Mouse (Mus musculus) bone marrow macrophage, adult 2 months (primary cell): ENCODE results near the gene Rab30. TPM values are rescaled to one million over a fixed set of nuclear protein-coding genes. Genes with fewer than 3 reads are reported as not detected.

Experiments used
- H3K27ac ChIP-seq: 2 replicates; pipeline ENCODE4 v1.5.1; 2012; ENCODE audit warnings: low read depth, low read length; ENCODE audit not compliant: insufficient read depth
- H3K4me1 ChIP-seq: 2 replicates; pipeline ENCODE4 v1.6.1; 2012; ENCODE audit warnings: low read length; ENCODE audit not compliant: control insufficient read depth, insufficient read depth
- H3K4me3 ChIP-seq: 2 replicates; pipeline ENCODE4 v1.5.1; 2012; ENCODE audit warnings: mild to moderate bottlenecking, low read length, moderate library complexity; ENCODE audit not compliant: insufficient read depth
- CTCF ChIP-seq: IDR thresholded peaks from 2 replicates; pipeline ENCODE4 v1.5.1; 2012; ENCODE audit warnings: low read depth, mild to moderate bottlenecking, low read length, moderate library complexity
- POLR2A ChIP-seq: IDR thresholded peaks from 2 replicates; pipeline ENCODE4 v1.6.1; 2012; ENCODE audit warnings: mild to moderate bottlenecking, low read depth, low read length, borderline replicate concordance
- polyA plus RNA-seq: library from polyadenylated mRNA; stranded (reverse); fragments of >200 nt; gene quantifications from 2 replicates; pipeline ENCODE4 v1.2.4, GENCODE M21; 2012; ENCODE audit not compliant: missing spikeins, insufficient read depth, insufficient read length

Gene Rab30
- polyA plus RNA-seq, 1 experiment = not detected

DNA sequence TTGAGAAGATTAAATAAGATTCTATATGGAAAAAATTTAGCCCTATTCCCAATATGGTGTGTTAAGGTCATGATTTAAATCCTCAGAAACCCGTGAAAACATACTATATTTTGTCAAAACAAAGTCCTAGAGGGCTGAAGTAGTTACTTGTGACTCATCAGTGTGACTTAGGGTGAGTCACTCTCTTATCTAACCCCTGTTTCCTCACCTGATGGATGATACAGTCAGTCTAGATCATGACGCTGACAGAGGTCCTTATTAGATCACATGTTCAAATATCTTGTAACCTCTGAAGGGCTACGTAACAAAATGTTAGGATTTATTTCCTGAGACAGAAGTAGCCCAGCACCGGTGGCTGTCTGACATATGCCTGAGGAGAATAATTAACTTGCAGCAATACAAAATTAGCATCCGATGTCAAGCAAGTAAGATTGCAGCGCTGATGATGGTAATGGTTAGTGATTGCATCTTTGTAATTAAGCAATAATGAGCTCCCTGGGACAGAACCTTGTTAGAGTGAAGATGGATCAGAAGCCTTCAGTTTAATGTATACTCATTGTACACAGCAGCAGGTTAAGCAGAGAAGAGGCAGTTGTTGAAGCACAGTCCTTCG is 70.4 kb downstream of the Rab30 start:
- H3K4me3 ChIP-seq = no peak overlapping the region
- TF ChIP-seq POLR2A = no peak
- no peak for TF ChIP-seq CTCF
- no peak overlapping the region for H3K27ac ChIP-seq
- no peaks in the 10 kb centered on the region for H3K4me1 ChIP-seq

DNA sequence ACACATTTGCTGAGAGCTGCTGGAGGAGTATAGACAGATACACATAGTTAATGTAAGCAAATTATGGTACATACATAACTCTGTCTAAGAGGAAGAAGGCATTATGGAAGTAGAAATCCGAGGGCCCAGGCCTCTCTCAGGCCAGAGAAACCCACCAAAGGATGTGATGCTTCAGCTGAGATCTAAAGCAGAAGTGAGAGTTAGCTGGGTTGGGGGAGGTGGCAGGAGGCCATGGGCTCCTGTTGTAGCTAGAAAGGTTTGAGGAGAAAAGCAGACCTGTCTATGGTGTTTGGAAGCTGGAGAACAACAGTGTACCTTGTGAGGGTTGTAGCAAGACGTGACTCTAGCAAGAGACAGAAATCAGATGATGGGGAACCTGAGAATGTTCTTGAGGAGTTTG is 75.8 kb downstream of the Rab30 start:
- H3K27ac ChIP-seq = no peak overlapping the region
- no peak overlapping the region for H3K4me3 ChIP-seq

DNA sequence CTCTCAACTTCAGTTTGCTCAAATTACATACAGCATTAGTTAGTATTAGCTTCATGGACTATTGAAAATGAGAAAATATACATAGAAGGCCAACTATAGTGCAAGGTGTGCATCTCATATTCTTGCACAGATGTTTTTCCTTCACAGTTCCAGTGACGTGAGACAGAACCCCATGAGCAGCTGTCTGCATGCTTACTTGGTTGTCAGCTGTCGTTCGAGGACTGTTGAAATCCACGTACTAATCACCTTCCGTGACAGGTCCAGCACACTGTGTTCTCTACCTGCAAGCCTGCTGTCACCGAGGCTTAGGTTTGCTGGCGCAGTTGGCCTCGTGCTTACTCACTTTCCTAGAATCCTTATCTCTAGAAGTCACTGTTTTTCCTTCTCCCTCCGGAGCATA is 76.5 kb downstream of the Rab30 start:
- Histone ChIP-seq H3K27ac (no peak overlapping the region), H3K4me1 (no peaks in the 10 kb centered on the region), H3K4me3 (no peak overlapping the region)
- TF ChIP-seq POLR2A (no peak), CTCF (no peak)

More for the DNA sequence above, 75.8 kb downstream of the Rab30 start:
- no peak for TF ChIP-seq POLR2A
- no peak for TF ChIP-seq CTCF
- H3K4me1 ChIP-seq = no peaks in the 10 kb centered on the region

DNA sequence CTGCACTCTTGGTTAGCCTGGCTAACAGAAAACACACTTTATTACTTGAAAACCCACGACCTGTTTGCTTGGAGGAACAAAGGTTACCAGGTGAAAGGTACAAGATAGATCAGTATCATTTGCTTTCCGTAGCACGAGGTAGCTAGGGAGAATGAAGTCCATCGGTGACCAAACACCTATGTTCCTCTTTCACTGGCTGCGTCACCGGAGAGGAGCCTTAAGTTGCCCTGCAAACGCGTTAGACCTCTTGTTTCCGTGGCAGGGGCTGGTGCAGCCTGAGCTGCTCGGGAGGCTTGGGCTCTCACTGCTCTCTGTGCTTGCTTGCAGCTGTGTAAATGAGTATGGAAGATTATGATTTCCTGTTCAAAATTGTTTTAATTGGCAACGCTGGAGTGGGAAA is 78.3 kb downstream of the Rab30 start:
- no peak for TF ChIP-seq CTCF
- H3K27ac ChIP-seq = no peak overlapping the region
- no peak overlapping the region for H3K4me3 ChIP-seq
- H3K4me1 ChIP-seq = no peaks in the 10 kb centered on the region

DNA sequence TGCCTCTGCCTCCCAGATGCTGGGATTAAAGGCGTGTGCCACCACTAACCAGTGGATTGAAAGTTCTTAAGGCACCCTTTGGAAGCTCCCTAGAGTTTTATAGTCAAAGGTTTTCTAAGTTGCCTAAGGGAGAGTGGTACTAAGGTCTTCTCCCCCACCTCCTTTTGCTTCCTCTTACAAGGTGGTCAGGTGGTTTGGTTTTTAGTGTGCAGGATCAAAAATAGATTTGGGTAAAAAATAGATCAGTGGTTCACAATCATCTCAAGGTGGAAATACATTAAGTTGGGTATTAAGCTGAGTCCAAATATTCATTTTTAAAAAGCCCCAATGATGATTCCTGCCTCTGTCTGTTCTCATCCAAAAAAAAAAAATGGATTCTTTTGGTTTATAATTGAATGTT is 79.0 kb downstream of the Rab30 start:
- Histone ChIP-seq H3K27ac (no peak overlapping the region), H3K4me1 (no peaks in the 10 kb centered on the region), H3K4me3 (no peak overlapping the region)
- TF ChIP-seq CTCF (no peak), POLR2A (no peak)

DNA sequence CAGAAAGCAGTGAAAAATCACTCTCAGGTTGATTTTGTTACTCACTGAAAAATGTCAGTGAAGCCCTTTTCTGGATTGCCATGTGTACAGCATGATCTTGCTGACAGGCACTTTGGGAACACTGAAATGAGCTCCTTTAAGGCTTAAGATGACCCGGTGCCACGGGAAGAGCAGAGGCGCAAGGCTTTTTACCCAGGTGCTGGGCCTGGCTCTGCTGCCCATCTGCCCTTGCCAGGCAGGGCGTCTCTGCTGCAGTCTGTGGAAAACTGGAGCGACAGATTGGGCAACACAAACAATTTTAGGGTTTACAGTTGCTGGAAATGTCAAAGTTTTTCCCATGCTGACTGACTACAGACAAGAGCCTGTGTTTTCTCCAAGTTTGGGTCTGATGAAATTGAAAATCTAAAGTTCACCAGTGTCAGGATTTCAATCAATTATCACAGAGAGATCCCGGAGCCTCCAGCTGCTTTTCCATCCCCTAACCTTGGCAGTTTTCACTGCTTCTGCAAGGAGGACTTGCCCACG is 79.6 kb downstream of the Rab30 start:
- Histone ChIP-seq H3K4me3 (no peak overlapping the region), H3K27ac (no peak overlapping the region), H3K4me1 (no peaks in the 10 kb centered on the region)
- TF ChIP-seq CTCF (no peak), POLR2A (no peak)

DNA sequence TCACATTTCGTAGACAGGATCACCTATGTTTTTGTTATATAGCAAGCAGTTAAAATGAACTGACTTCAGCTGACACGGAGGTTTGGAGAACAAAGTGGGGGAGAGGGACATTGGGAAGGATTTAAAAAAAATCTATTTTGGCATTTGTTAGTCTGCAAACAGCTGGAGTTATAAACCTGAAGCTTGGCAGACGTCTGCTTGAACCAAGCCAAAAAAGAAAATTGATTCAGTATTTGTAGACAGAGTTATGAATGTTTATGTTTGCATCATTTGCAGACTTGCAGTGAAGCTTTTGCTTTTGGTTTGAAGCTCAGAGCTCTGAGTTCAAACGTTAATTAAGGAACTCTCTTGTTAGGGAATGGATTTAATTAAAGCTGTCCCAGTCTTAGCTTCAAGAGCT is 80.5 kb downstream of the Rab30 start:
- no peak overlapping the region for H3K4me3 ChIP-seq
- H3K27ac ChIP-seq = no peak overlapping the region
- TF ChIP-seq POLR2A (no peak), CTCF (no peak)
- no peaks in the 10 kb centered on the region for H3K4me1 ChIP-seq

DNA sequence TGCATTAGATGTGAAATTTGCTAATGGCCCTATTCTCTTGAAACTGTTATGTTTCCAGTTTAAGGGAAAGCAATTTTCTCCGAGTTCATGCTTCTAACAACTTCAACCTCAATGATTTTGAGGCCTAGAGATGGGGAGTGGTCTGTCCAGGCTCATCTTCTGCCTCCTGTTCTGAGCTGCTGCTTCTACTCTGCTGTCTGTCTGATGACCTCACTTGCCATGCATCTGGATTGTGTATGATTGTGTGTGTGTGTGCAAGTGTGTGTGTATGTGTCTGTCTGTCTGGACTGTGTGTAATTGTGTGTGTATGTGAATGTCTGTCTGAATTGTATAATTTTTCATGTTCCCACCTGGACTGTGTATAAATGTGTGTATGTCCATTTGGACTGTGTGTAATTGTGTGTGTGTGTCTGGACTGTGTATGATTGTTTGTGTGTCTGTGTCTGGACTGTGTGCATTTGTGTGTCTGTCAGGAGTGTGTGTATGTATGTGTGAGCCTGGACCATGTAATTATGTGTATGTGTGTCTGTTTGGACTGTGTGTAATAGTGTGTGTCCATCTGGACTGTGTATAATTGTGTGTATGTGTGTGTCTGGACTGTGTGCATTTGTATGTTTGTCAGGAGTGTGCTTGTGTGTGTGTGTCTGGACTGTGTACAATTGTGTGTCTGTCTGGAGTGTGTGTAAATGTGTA is 81.2 kb downstream of the Rab30 start:
- no peak overlapping the region for H3K4me3 ChIP-seq
- no peak overlapping the region for H3K27ac ChIP-seq
- TF ChIP-seq POLR2A (no peak), CTCF (no peak)

DNA sequence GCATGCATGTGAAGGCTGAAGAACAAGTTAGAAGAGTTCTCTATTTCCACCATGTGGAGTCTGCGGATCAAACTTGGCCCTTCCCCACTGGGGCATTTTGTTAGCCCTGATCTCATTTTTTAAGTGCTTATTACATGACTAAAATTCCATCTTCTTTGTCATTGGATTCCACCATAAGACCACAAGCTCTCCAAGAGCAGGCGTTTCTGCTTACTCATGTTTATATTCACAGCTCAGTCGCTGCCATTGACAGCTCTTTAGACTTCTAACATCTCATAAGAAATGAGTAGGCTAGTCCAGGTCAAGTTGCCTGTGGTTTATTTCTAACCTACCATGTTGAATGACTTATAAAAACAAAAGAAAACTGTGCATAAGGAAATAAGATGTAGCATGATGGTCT is 84.8 kb downstream of the Rab30 start:
- no peak overlapping the region for H3K4me3 ChIP-seq
- TF ChIP-seq CTCF (no peak), POLR2A (no peak)
- no peaks in the 10 kb centered on the region for H3K4me1 ChIP-seq
- H3K27ac ChIP-seq = no peak overlapping the region

More for the DNA sequence above, 81.2 kb downstream of the Rab30 start:
- no peaks in the 10 kb centered on the region for H3K4me1 ChIP-seq

DNA sequence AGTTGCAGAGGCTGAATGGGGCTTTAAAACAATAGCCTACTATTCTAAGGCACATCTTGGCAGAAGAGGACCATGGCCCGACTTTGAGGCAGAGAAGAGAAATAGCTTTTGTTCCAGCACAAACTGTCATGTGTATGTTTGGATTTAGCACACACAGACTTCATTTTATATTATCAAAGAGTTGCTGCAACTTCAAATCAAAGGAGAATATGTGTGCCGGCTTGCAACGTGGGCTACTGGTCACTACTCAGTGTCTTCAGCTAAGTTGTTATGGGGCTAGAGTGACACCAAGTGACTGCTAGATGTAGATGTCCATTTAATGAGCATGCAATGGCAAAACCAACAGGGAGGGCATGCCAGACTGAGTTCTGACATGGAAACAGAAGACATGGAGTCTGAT is 86.6 kb downstream of the Rab30 start:
- Histone ChIP-seq H3K4me1 (peaks cover 3% of the 10 kb centered on the region), H3K4me3 (no peak overlapping the region), H3K27ac (no peak overlapping the region)
- TF ChIP-seq POLR2A (no peak), CTCF (no peak)

DNA sequence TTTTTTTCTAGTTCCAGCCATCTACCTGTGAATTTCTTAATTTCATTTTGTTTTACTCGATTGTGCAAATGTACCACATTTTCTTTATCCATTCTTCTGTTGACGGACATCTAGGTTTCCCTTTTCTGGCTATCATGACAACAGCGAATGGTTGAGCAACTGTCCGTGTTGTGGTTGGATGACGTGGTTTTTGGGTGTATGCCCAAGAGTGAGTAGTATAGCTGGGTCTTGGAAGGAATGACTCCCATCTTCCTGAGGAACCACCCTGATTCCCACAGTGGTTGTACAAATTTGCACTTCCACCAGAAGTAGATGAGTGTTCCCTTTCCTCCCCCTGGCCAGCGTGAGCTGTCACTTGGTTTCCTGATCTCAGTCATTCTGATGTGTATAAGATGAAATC is 91.0 kb downstream of the Rab30 start:
- peaks cover 7% of the 10 kb centered on the region for H3K4me1 ChIP-seq
- no peak overlapping the region for H3K27ac ChIP-seq
- H3K4me3 ChIP-seq = no peak overlapping the region
- no peak for TF ChIP-seq POLR2A
- no peak for TF ChIP-seq CTCF
